Mouse (Mus musculus) C2C12 (cell line): Measurements from ENCODE around the gene Cd200r2. TPM values are rescaled to one million over a fixed set of nuclear protein-coding genes. Genes with fewer than 3 reads are reported as not detected.

ENCODE experiments used
- H3K27me3 ChIP-seq: one replicate; pipeline ENCODE4 v1.6.1; 2011; ENCODE audit not compliant: control insufficient read depth, insufficient read depth, insufficient read length
- H3K36me3 ChIP-seq: one replicate; pipeline ENCODE4 v1.6.1; 2011; ENCODE audit not compliant: control insufficient read depth, insufficient read depth
- H3K4me3 ChIP-seq: one replicate; pipeline ENCODE4 v1.5.1; 2011; ENCODE audit warnings: mild to moderate bottlenecking, control low read depth; ENCODE audit not compliant: poor library complexity, insufficient read depth, severe bottlenecking
- H3K79me2 ChIP-seq: one replicate; pipeline ENCODE4 v1.6.1; 2011; ENCODE audit not compliant: control insufficient read depth, insufficient read depth
- H3K79me3 ChIP-seq: one replicate; pipeline ENCODE4 v1.6.1; 2011; ENCODE audit warnings: low read depth, control low read depth
- H3ac ChIP-seq: one replicate; pipeline ENCODE3; 2011; ENCODE audit warnings: low read depth; ENCODE audit not compliant: control insufficient read depth, insufficient read length
- CEBPB ChIP-seq: IDR thresholded peaks from one replicate; pipeline ENCODE4 v1.6.1; 2011; ENCODE audit warnings: low read depth, mild to moderate bottlenecking, control low read depth, moderate library complexity
- CTCF ChIP-seq: IDR thresholded peaks from one replicate; pipeline ENCODE4 v1.5.1; 2011; ENCODE audit not compliant: control insufficient read depth, insufficient read depth, insufficient read length
- FOSL1 ChIP-seq: IDR thresholded peaks from one replicate; pipeline ENCODE4 v1.8.0; 2011; ENCODE audit warnings: mild to moderate bottlenecking, low read length; ENCODE audit not compliant: poor library complexity, insufficient read depth, severe bottlenecking
- MAX ChIP-seq: IDR thresholded peaks from one replicate; pipeline ENCODE4 v1.6.1; 2011; ENCODE audit warnings: mild to moderate bottlenecking, control low read depth
- MYOD1 ChIP-seq: IDR thresholded peaks from one replicate; pipeline ENCODE4 v1.6.1; 2011; ENCODE audit warnings: low read depth; ENCODE audit not compliant: control insufficient read depth, insufficient read length
- MYOG ChIP-seq: IDR thresholded peaks from one replicate; pipeline ENCODE4 v1.6.1; 2011; ENCODE audit not compliant: control insufficient read depth, insufficient read length; ENCODE audit errors: extremely low read depth
- USF1 ChIP-seq: IDR thresholded peaks from one replicate; pipeline ENCODE4 v1.6.1; 2011; ENCODE audit warnings: low read depth, mild to moderate bottlenecking, control low read depth, moderate library complexity
- polyA plus RNA-seq: library from polyadenylated mRNA; unstranded; fragments of >200 nt; fragmentation: generic; extraction: Trizol; gene quantifications from one replicate; pipeline ENCODE4 v1.2.1, GENCODE M21; 2012; ENCODE audit warnings: missing spikeins

The Cd200r2 gene
- polyA plus RNA-seq, 1 experiment, result 0.06 TPM

GRCm38 (mm10) chr16:44876625-44877024 lies 9.7 kb downstream of the Cd200r2 start:
- TF ChIP-seq CTCF, result no peak
- no peak for TF ChIP-seq MYOG
- TF ChIP-seq CEBPB, result no peak
- no peak for TF ChIP-seq FOSL1
- no peak for TF ChIP-seq MYOD1
- no peak for TF ChIP-seq USF1
- no peak for TF ChIP-seq MAX
- Histone ChIP-seq H3K4me3 (no peak overlapping the region), H3K36me3 (no peaks in the 10 kb centered on the region), H3K79me3 (no peaks in the 10 kb centered on the region), H3K79me2 (no peaks in the 10 kb centered on the region), H3K27me3 (no peaks in the 10 kb centered on the region), H3ac (no peak overlapping the region)

DNA sequence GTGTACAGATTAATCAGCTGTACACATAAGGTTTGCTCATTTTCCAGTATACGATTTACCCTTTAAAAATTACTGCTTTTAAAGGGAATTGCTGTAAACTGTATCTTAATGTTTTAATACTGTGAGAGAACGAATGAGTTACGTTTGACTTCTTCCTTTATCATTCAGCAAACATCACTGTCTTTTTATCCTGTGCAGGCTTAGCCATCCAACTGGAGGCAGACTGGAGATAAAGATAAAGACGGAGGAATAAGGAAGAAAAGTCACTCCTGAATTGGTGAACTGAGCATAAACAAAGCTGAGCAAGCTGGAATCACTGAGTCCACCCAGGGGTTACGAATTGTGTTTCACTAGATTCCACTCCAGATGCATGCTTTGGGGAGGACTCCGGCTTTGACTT lies 10.7 kb downstream of the Cd200r2 start:
- Histone ChIP-seq H3K79me2 (no peaks in the 10 kb centered on the region), H3K79me3 (no peaks in the 10 kb centered on the region), H3K27me3 (no peaks in the 10 kb centered on the region), H3K36me3 (no peaks in the 10 kb centered on the region), H3K4me3 (no peak overlapping the region), H3ac (no peak overlapping the region)
- TF ChIP-seq FOSL1 (no peak), MAX (no peak), MYOG (no peak), CEBPB (no peak), CTCF (no peak), MYOD1 (no peak), USF1 (no peak)

- no peak overlapping the region for H3K4me3 ChIP-seq
- no peak overlapping the region for H3ac ChIP-seq
- no peaks in the 10 kb centered on the region for H3K79me3 ChIP-seq
- no peak for TF ChIP-seq MAX
- no peak for TF ChIP-seq MYOG
- peak; percentile 94 for TF ChIP-seq MYOD1
- TF ChIP-seq CTCF, result no peak
- TF ChIP-seq USF1, result no peak
- TF ChIP-seq FOSL1, result no peak
- no peaks in the 10 kb centered on the region for H3K36me3 ChIP-seq
- H3K79me2 ChIP-seq, result no peaks in the 10 kb centered on the region
- no peaks in the 10 kb centered on the region for H3K27me3 ChIP-seq
These were observed 23.9 kb downstream of the Cd200r2 start for GRCm38 (mm10) chr16:44890814-44891213.

- Histone ChIP-seq H3K79me2 (no peaks in the 10 kb centered on the region), H3K79me3 (no peaks in the 10 kb centered on the region)
These were observed 65.1 kb downstream of the Cd200r2 start for GRCm38 (mm10) chr16:44932016-44932415.

DNA sequence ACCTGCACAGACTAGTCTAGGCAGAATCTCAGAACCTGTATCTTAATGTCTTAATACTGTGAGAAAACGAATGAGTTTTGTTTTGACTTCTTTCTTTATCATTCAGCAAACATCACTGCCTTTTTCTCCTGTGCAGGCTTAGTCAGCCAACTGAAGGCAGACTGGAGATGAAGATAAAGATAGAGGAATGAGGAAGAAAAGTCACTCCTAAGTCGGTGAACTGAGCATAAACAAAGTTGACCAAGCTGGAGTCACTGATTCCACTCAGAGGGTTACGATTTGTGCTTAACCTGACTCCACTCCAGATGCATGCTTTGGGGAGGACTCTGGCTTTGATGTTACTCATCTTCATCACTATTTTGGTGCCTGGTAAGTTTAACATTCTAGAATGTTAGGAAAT lies 76.6 kb downstream of the Cd200r2 start, which contains the start of gene Cd200r3:
Gene Cd200r3 (plus strand): TSS at position 211 of the 400 bp plus-strand sequence.
- H3K79me3 ChIP-seq, result no peaks in the 10 kb centered on the region
- no peak within 1 kb of the TSS for H3ac ChIP-seq
- no peaks in the 10 kb centered on the region for H3K36me3 ChIP-seq
- TF ChIP-seq FOSL1 (no peak), MAX (no peak), CTCF (no peak), USF1 (no peak), CEBPB (no peak), MYOG (no peak), MYOD1 (no peak)
- H3K79me2 ChIP-seq, result no peaks in the 10 kb centered on the region
- H3K27me3 ChIP-seq, result no peaks in the 10 kb centered on the region
- no peak within 1 kb of the TSS for H3K4me3 ChIP-seq

More at GRCm38 (mm10) chr16:44932016-44932415, 65.1 kb downstream of the Cd200r2 start:
- Histone ChIP-seq H3K27me3 (no peaks in the 10 kb centered on the region), H3K4me3 (no peak overlapping the region), H3K36me3 (no peaks in the 10 kb centered on the region), H3ac (no peak overlapping the region)
- TF ChIP-seq MYOG, result no peak

DNA sequence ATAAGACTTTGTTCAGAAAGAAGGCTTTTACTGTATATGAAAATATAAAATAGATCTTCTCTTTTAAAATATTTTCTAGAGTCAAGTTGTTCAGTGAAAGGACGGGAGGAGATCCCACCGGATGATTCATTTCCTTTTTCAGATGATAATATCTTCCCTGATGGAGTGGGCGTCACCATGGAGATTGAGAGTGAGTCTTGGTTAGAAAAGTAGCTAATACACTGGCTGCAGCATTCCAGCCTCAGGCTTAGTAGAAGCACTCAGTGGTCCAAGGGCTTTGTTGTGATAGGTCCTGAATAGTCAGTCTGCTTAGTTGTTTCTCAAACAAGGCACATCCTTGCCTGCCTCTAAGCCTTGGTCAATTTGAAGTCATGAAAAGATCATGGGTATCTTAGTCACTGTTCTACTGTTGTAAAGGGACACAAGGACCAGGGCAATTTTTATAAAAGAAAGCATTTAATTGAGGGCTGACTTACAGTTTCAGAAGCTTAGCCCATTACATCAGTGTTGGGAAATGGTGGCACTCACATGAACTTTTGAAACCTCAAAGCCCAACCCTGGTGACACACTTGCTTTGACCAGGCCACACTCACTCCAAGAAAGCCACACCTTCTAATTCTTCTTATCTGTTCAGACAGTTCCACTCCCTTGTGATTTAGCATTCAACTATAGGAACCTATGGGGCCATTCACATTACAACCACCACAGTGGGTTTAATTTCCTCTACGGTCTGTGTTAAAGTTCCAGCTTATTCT lies 84.6 kb downstream of the Cd200r2 start:
- Histone ChIP-seq H3ac (no peak overlapping the region), H3K79me3 (no peaks in the 10 kb centered on the region), H3K27me3 (no peaks in the 10 kb centered on the region), H3K79me2 (no peaks in the 10 kb centered on the region), H3K4me3 (no peak overlapping the region), H3K36me3 (no peaks in the 10 kb centered on the region)
- TF ChIP-seq CEBPB, result no peak
- no peak for TF ChIP-seq MAX
- no peak for TF ChIP-seq CTCF
